Mouse (Mus musculus): Measurements from ENCODE around the gene Grap2.

DNA sequence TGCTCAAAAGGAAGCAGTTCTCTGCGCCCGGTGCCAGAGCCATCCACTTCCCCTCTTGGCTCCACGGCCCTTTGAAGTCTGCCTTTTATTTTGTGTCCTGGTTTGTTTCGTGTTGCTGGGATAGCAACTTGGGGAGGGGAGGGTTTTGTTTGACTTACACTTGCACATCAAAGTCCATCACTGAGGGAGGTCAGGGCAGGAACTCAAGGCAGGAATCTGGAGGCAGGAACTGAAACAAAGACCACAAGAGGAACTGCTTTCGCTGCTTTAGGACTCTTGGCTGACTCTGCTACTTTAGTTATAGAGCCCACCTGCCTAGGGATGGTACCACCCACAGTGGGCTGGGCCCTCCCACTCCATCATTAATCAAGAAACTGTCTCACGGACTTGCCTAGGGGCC is 54.1 kb downstream of the Grap2 start:
- TF ChIP-seq CTCF (IDR thresholded peaks at IDR 0.05; ENCODE audit: low read depth, low read length) (no peak), POLR2A (IDR thresholded peaks at IDR 0.05; ENCODE audit: extremely low read depth, insufficient read depth, low read length) (no peak)

Measured in liver, adult 2 months (tissue).